Mouse (Mus musculus) retina, postnatal 1 day (tissue): Measurements from ENCODE around the gene Olfr222.
"Not testable (repeated sequence)": the region's sequence is repeated elsewhere in the genome, so short reads cannot be mapped to it uniquely, and the experiment has no call there.

Source experiments
- DNase-seq: peaks from one replicate; pipeline ENCODE4 v3.0.0-alpha.2; 2012

Olfr222 gene

GRCm38 (mm10) chr11:59576135-59576534 lies at the start of gene Olfr222:
Gene Olfr222 (minus strand): TSS chr11:59576235.
- not testable (repeated sequence) for DNase-seq

- DNase-seq, result peak; percentile 65
Observed at GRCm38 (mm10) chr11:59624017-59624630, 48.1 kb upstream of the Olfr222 start.

- DNase-seq, result no peak
Observed at GRCm38 (mm10) chr11:59622214-59622613, 46.2 kb upstream of the Olfr222 start.

GRCm38 (mm10) chr11:59616986-59617385 lies 41.0 kb upstream of the Olfr222 start:
- not testable (repeated sequence) for DNase-seq

- DNase-seq, result peak; percentile 46
Observed at GRCm38 (mm10) chr11:59614120-59614519, 38.1 kb upstream of the Olfr222 start.

- DNase-seq, result no peak
Observed at GRCm38 (mm10) chr11:59611646-59612045, 35.6 kb upstream of the Olfr222 start.

GRCm38 (mm10) chr11:59602287-59602686 lies 26.3 kb upstream of the Olfr222 start:
- DNase-seq, result no peak

- no peak for DNase-seq
Observed at GRCm38 (mm10) chr11:59600872-59601271, 24.8 kb upstream of the Olfr222 start.

GRCm38 (mm10) chr11:59599211-59599610 lies 23.2 kb upstream of the Olfr222 start:
- DNase-seq, result no peak

GRCm38 (mm10) chr11:59596950-59597349 lies 20.9 kb upstream of the Olfr222 start:
- DNase-seq, result no peak

- peak; percentile 43 for DNase-seq
Observed at GRCm38 (mm10) chr11:59596091-59596490, 20.1 kb upstream of the Olfr222 start.

GRCm38 (mm10) chr11:59593189-59593588 lies 17.2 kb upstream of the Olfr222 start, which contains the start of gene Olfr223:
Gene Olfr223 (minus strand): TSS chr11:59593289.
- no peak for DNase-seq

- DNase-seq, result peak; percentile 70
Observed at GRCm38 (mm10) chr11:59589496-59589895, 13.5 kb upstream of the Olfr222 start.

GRCm38 (mm10) chr11:59584539-59584938 lies 8.5 kb upstream of the Olfr222 start:
- DNase-seq, result peak; percentile 24

GRCm38 (mm10) chr11:59575726-59576125 lies 309 bp downstream of the Olfr222 start:
- no peak for DNase-seq

GRCm38 (mm10) chr11:59569306-59569705 lies 6.7 kb downstream of the Olfr222 start:
- DNase-seq, result peak; percentile 22

GRCm38 (mm10) chr11:59562837-59563236 lies 13.2 kb downstream of the Olfr222 start:
- no peak for DNase-seq

- no peak for DNase-seq
Observed at GRCm38 (mm10) chr11:59562336-59562735, 13.7 kb downstream of the Olfr222 start.

GRCm38 (mm10) chr11:59560906-59561305 lies 15.1 kb downstream of the Olfr222 start:
- no peak for DNase-seq

- DNase-seq, result no peak
Observed at GRCm38 (mm10) chr11:59554535-59554934, 21.5 kb downstream of the Olfr222 start.

GRCm38 (mm10) chr11:59554127-59554526 lies 21.9 kb downstream of the Olfr222 start:
- no peak for DNase-seq

GRCm38 (mm10) chr11:59544005-59544404 lies 32.0 kb downstream of the Olfr222 start:
- DNase-seq, result no peak

GRCm38 (mm10) chr11:59543376-59543775 lies 32.7 kb downstream of the Olfr222 start:
- DNase-seq, result no peak

- DNase-seq, result no peak
Observed at GRCm38 (mm10) chr11:59542442-59542841, 33.6 kb downstream of the Olfr222 start.

- DNase-seq, result no peak
Observed at GRCm38 (mm10) chr11:59541324-59541723, 34.7 kb downstream of the Olfr222 start, which contains the start of gene Nlrp3. Gene Nlrp3 (plus strand): TSS chr11:59541568.
